Mouse (Mus musculus) hindbrain, embryonic 11.5 days (tissue): ENCODE data around the gene Hspg2. TPM values are rescaled to one million over a fixed set of nuclear protein-coding genes. Genes with fewer than 3 reads are reported as not detected.

Source experiments
- ATAC-seq: fragments of 200-750 bp; cut with Nextera tagmentation; 2 replicates; pipeline ENCODE4 v1.8.0; 2017; ENCODE audit warnings: mild to moderate bottlenecking, moderate TSS enrichment, moderate library complexity; ENCODE audit not compliant: low FRiP score
- DNase-seq: peaks from one replicate; pipeline ENCODE4 v3.0.0-alpha.2; 2015; ENCODE audit warnings: low spot score
- H3K27ac ChIP-seq: fragments of 300-500 bp; sonication (generic); 2 replicates; pipeline ENCODE4 v1.5.1; 2014; ENCODE audit warnings: mild to moderate bottlenecking, low read depth, low read length
- H3K27me3 ChIP-seq: fragments of 300-500 bp; sonication (generic); 2 replicates; pipeline ENCODE4 v1.6.1; 2014; ENCODE audit warnings: mild to moderate bottlenecking, low read length, moderate library complexity, mixed read lengths; ENCODE audit not compliant: control insufficient read depth, insufficient read depth
- H3K36me3 ChIP-seq: fragments of 300-500 bp; sonication (generic); 2 replicates; pipeline ENCODE4 v1.6.1; 2014; ENCODE audit warnings: mild to moderate bottlenecking, low read length, moderate library complexity, mixed read lengths; ENCODE audit not compliant: control insufficient read depth, insufficient read depth
- H3K4me1 ChIP-seq: fragments of 300-500 bp; sonication (generic); replicated peaks from 2 replicates; pipeline ENCODE4 v1.6.1; 2014; ENCODE audit warnings: low read length, mixed read lengths; ENCODE audit not compliant: control insufficient read depth, insufficient read depth
- H3K4me2 ChIP-seq: fragments of 300-500 bp; sonication (generic); replicated peaks from 2 replicates; pipeline ENCODE4 v1.6.1; 2014; ENCODE audit warnings: mild to moderate bottlenecking, low read depth, low read length
- H3K4me3 ChIP-seq: fragments of 300-500 bp; sonication (generic); 2 replicates; pipeline ENCODE4 v1.5.1; 2014; ENCODE audit warnings: low read depth, low read length
- H3K9ac ChIP-seq: fragments of 300-500 bp; sonication (generic); 2 replicates; pipeline ENCODE4 v1.6.1; 2014; ENCODE audit warnings: low read depth, low read length
- H3K9me3 ChIP-seq: fragments of 300-500 bp; sonication (generic); 2 replicates; pipeline ENCODE4 v1.6.1; 2016; ENCODE audit warnings: low read length; ENCODE audit not compliant: control insufficient read depth
- WGBS: fragments of 180-500 bp; shearing (Covaris S2); extraction: QIAGEN DNeasy Blood & Tissue Kit; methylation state at CpG from one replicate; pipeline ENCODE4 v1.1.7; 2014; 5-methylcytosine and 5-hydroxymethylcytosine counted together
- polyA plus RNA-seq: library from polyadenylated mRNA; unstranded; fragments of >200 nt; fragmentation: Nextera tagmentation; extraction: Ambion mirVana; gene quantifications from 2 replicates; pipeline ENCODE4 v1.2.1, GENCODE M21; 2014

Hspg2 gene
- polyA plus RNA-seq, 1 experiment from 2014 or later: 18.1 TPM

DNA sequence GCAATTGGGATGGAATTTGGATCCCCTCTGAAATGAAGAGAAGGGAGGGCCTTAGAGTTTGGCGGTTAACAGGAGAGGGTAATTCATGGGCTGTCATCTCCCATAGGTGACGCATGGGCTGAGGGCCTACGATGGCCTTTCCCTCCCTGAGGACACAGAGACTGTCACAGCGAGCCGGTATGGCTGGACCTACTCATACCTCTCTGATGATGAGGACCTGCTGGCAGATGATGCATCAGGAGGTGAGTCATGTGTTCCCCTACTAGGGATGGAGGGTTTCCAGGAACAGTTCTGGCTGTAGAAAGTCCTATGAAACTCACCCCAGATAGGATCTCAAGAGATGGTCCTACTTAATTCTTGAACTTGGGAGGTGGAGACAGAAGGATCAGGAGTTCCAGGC is 32.4 kb downstream of the Hspg2 start:
- WGBS: 92% methylated on average over 5 of the region's 5 CpGs
- Histone ChIP-seq H3K4me3 (no peak overlapping the region), H3K4me1 (no peaks in the 10 kb centered on the region), H3K9me3 (no peaks in the 10 kb centered on the region), H3K27ac (no peak overlapping the region), H3K9ac (no peak overlapping the region), H3K4me2 (no peak overlapping the region), H3K27me3 (no peaks in the 10 kb centered on the region), H3K36me3 (no peaks in the 10 kb centered on the region)
- no peak for DNase-seq
- no peak for ATAC-seq

DNA sequence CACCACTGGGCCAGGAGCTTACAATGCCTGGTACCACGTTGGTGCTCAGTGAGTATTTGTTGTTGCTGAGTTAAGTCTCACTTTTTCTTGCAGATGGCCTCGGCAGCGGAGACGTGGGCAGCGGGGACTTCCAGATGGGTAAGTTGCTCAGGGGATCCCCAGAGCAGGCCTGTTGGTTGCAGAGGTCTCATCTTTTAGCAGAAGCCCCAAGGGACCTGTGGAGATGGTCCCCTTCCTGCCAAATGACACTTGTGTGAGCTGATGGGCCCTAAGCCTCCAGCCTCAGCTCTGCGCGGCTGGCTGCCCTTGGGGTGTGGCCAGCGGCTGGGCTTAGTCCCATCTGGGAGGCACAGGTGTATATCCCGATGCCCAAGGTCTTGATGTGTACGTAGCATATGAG is 33.6 kb downstream of the Hspg2 start:
- Histone ChIP-seq H3K4me3 (no peak overlapping the region), H3K4me2 (no peak overlapping the region), H3K36me3 (no peaks in the 10 kb centered on the region), H3K27ac (no peak overlapping the region), H3K9me3 (no peaks in the 10 kb centered on the region), H3K9ac (no peak overlapping the region), H3K27me3 (no peaks in the 10 kb centered on the region), H3K4me1 (no peaks in the 10 kb centered on the region)
- DNase-seq (no peak), ATAC-seq (no peak)
- 89% methylated on average over 10 of the region's 10 CpGs for WGBS

DNA sequence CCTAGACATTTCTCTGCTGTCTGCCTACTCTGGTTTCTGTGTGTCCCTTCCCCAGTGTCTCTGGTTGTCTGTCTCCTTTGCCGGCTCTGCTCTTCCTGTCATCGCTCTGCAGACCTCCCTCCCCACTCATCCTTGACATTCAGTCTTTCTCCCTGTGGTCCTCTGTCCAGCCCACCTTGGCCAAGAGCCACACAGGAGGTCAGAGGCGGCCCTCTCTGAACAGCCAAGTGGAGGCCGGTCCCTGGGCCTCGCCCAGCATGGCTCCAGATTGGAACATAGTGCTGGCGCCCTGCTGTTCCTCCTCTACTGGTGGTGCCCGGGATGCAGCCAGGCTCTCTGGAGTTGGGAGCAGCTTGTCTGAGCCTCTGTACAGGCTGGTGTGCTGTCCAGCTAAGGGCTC is 34.2 kb downstream of the Hspg2 start:
- Histone ChIP-seq H3K4me1 (no peaks in the 10 kb centered on the region), H3K4me2 (no peak overlapping the region), H3K4me3 (no peak overlapping the region), H3K9me3 (no peaks in the 10 kb centered on the region), H3K9ac (no peak overlapping the region), H3K36me3 (no peaks in the 10 kb centered on the region), H3K27me3 (no peaks in the 10 kb centered on the region), H3K27ac (no peak overlapping the region)
- ATAC-seq (no peak), DNase-seq (no peak)
- 81% methylated on average over 7 of the region's 7 CpGs for WGBS

DNA sequence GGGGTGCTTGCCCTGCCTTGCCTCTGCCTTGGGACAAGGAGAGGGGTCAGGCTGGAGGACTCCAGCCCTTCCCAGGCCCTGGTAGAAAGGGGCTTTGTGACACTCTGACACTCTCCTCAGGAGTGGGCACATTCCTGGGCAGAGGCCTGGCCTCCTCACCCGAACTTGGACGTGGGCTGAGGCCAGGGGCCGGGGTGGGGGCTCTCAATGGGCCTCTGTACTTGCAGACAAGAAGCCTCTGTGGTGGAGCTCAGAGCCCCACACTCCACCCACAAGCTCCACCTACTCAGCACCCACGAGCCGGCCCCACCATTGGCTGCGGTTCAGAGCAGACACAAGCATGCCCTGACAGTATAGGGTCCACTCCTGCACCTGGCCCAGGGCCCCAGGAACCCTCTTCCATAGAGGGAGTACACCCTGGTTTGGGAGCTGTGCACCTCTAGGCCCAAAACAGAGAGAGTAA is 35.0 kb downstream of the Hspg2 start:
- 81% methylated on average over 6 of the region's 6 CpGs for WGBS
- no peaks in the 10 kb centered on the region for H3K36me3 ChIP-seq
- no peak overlapping the region for H3K9ac ChIP-seq
- DNase-seq (no peak), ATAC-seq (no peak)
- H3K27me3 ChIP-seq: no peaks in the 10 kb centered on the region
- no peaks in the 10 kb centered on the region for H3K4me1 ChIP-seq
- H3K27ac ChIP-seq: no peak overlapping the region
- H3K4me2 ChIP-seq: no peak overlapping the region
- no peaks in the 10 kb centered on the region for H3K9me3 ChIP-seq
- no peak overlapping the region for H3K4me3 ChIP-seq

DNA sequence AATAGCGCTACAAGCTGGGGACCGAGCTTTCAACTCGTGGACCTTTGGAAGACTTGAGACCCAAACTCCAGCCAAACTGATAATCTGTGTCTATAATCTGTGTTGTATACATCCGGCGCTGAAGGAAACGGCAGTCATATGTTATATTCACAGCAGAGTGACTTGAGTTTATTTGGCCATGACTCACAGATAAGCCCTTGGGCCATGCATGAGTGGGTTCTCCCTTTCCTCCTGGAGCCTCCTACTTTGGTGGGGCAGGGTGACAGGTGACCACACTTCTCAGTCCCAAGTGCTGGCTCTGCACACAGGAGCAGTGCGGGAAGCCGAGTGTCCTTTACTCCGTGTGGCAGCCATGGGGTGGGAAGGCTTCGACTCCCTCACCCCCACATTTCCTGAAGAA is 38.1 kb downstream of the Hspg2 start:
- no peak overlapping the region for H3K4me3 ChIP-seq
- H3K9me3 ChIP-seq: no peaks in the 10 kb centered on the region
- H3K27me3 ChIP-seq: no peaks in the 10 kb centered on the region
- no peak for ATAC-seq
- 91% methylated on average over 10 of the region's 10 CpGs for WGBS
- no peak overlapping the region for H3K27ac ChIP-seq
- no peak overlapping the region for H3K4me2 ChIP-seq
- no peaks in the 10 kb centered on the region; the same call in 1 of the 2 replicates for H3K4me1 ChIP-seq
- H3K36me3 ChIP-seq: no peaks in the 10 kb centered on the region
- no peak overlapping the region for H3K9ac ChIP-seq
- no peak for DNase-seq

DNA sequence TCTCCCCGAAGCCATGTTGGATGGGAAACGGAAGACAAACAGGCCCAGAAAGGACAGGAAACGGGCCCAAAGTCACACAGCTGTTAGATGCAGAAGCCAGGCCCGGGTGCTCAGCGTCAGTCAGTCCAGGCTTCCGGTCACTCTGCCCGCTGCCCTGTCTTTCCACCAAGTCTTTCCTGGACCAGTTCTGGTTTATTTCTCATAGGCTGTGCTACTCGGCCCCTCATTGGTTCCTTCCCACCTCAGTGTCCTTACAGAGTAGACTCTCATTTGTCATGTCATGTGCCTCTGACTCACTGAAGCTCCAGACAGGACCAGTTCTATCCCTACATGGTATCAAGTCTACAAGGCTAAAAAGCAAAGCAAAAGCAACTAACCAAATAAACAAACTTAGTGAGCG is 41.0 kb downstream of the Hspg2 start:
- no peak overlapping the region for H3K4me2 ChIP-seq
- H3K27ac ChIP-seq: no peak overlapping the region
- no peak overlapping the region for H3K9ac ChIP-seq
- H3K36me3 ChIP-seq: no peaks in the 10 kb centered on the region
- 87% methylated on average over 9 of the region's 9 CpGs for WGBS
- no peaks in the 10 kb centered on the region; the same call in 1 of the 2 replicates for H3K4me1 ChIP-seq
- no peaks in the 10 kb centered on the region for H3K27me3 ChIP-seq
- H3K9me3 ChIP-seq: no peaks in the 10 kb centered on the region
- no peak overlapping the region for H3K4me3 ChIP-seq
- no peak for DNase-seq
- ATAC-seq: no peak

DNA sequence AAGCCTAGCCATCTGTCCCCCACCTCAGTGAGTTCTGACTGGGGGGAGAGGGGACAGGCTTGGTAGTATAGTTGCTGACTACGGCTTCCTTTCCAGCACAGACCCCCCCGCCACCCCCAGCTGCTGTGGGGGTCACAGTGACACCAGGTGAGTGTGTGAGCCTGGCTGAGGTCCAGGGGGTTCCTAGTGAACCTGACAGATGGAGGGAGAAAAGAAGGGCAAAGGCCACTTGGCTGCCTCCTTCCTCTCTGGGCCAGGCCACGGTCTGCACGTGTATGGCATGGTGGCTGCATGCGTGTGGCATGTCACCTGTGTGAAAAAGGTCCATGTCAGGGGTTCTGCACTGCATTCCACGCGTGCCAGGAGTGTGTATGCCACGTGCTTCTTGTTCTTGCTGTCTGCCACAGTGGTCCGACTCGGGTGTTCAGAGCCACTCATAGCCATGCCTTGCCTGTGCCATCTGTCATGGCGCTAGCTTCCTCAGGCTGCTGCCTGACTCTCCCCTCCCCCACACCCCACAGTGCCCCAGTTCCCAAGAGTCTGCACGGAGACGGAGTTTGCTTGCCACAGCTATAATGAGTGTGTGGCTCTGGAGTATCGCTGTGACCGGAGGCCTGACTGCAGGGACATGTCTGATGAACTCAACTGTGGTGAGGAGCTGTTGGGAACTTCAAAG is 41.6 kb downstream of the Hspg2 start:
- Histone ChIP-seq H3K4me3 (no peak overlapping the region), H3K4me2 (no peak overlapping the region), H3K27me3 (no peaks in the 10 kb centered on the region), H3K9ac (no peak overlapping the region), H3K36me3 (no peaks in the 10 kb centered on the region), H3K4me1 (no peaks in the 10 kb centered on the region; the same call in 1 of the 2 replicates), H3K9me3 (no peaks in the 10 kb centered on the region), H3K27ac (peak overlapping the region; percentile 36; the same call in 1 of the 2 replicates)
- 82% methylated on average over 15 of the region's 15 CpGs for WGBS
- DNase-seq (no peak), ATAC-seq (peak; percentile 35; the same call in 1 of the 2 replicates)

DNA sequence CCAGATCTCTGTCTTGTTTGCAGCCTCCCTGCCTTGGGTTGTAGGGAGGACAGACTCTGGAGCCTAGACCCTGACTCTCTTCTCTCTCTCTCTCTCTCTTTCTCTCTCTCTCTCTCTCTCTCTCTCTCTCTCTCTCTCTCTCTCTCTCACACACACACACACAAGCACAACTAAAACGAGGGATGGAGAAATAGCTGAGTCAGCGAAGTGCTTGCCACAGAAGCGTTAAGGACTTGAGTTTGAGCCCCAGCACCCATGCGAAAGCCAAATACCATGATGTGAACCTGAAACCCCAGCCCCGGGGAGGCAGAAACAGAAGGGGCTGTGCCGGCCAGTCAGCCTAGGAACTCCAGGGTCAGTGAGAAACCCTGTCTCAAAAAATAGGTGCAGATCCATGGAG is 44.3 kb downstream of the Hspg2 start:
- Histone ChIP-seq H3K27me3 (no peaks in the 10 kb centered on the region), H3K36me3 (no peaks in the 10 kb centered on the region), H3K27ac (no peak overlapping the region), H3K9ac (no peak overlapping the region), H3K4me3 (no peak overlapping the region), H3K4me2 (no peak overlapping the region), H3K4me1 (no peaks in the 10 kb centered on the region; the same call in 1 of the 2 replicates), H3K9me3 (no peaks in the 10 kb centered on the region)
- no peak for ATAC-seq
- no peak for DNase-seq
- 91% methylated on average over 6 of the region's 6 CpGs for WGBS

DNA sequence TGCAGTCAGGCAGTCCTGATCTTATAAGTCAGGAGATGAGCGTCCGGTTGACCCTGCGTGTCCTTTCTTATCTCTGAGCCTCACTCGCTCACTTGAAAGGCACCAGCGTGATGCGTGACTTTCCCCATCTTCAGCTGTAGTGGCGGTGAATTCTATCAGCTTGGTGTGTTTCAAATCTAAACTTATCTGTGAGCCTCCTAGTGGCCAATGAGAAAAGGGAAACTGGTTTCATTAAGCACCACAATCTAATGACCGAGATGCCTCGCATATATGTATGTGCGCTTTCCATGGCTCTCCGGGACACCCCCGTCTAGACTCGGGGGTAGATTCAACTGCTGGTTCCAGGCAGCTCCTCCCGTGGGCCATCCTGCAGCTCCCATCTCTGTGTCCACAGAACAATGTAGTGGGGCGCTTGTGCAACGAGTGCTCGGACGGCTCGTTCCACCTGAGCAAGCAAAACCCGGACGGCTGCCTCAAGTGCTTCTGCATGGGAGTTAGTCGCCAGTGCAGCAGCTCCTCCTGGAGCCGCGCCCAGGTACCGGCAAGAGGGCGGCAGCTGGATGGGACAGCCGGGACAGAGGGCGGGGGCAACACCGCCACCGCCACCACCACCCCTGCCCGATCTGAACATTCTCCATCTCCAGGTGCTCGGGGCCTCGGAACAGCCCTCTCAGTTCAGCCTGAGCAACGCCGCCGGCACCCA is 49.6 kb downstream of the Hspg2 start:
- Histone ChIP-seq H3K4me2 (no peak overlapping the region), H3K27me3 (no peaks in the 10 kb centered on the region), H3K9ac (no peak overlapping the region), H3K27ac (no peak overlapping the region), H3K4me3 (no peak overlapping the region), H3K9me3 (no peaks in the 10 kb centered on the region), H3K36me3 (no peaks in the 10 kb centered on the region), H3K4me1 (no peaks in the 10 kb centered on the region)
- no peak for DNase-seq
- 90% methylated on average over 33 of the region's 36 CpGs for WGBS
- ATAC-seq: no peak
